Mouse (Mus musculus) natural killer cell, adult 2 months (primary cell): Measurements from ENCODE around the gene Olfr1537.

Experiments
- DNase-seq, 2 experiments: peaks; one replicate each; pipeline ENCODE4 v3.0.0; 2022; ENCODE audit warnings: low spot score in 2 of 2

The Olfr1537 gene

GRCm38 (mm10) chr9:39249894-39250293 is at the start of gene Olfr1537:
Olfr1537 (minus strand) TSS chr9:39249994.
- DNase-seq = no peak

DNA sequence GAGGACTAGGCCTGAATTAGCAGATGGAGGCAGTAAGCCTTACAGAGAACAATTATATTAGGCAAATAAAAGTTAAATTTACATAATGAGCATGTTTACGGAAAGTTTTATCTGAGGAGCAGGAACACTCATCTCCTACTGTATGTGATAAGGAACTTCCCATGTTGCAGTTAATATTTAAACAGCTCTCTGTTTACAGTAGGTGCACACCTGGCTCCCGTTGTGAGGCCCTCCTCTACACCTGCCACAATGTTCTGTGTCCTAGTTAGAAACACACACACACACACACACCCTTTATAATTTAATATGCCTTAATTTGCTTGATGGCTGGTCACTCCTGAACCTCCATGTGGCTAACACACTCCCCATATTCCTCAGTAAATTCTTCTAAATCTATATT is 37.3 kb upstream of the Olfr1537 start:
- no peak for DNase-seq

- no peak for DNase-seq
Observed at GRCm38 (mm10) chr9:39276718-39277117, 26.9 kb upstream of the Olfr1537 start, which contains the start of gene Olfr945. Olfr945 (minus strand) TSS chr9:39276818.

DNA sequence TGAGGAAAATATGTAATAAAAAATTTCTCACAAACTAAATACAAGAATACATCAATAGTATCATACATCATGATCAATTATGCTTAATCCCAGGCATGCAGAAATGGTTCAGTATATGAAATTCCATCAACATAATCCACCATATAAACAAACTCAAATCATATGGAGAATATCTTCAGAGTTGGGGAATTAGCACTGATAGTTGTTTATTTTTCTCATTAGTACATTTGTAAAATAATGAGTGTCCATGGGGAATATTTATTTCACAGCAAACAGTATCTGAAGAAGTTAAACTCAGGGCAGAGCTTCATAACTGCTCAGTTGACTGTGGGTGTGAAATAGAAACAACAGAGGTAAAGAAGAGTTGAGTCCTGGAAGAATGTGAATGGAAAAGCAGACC is 48.2 kb downstream of the Olfr1537 start, which contains the start of gene Olfr944:
Gene Olfr944, plus strand, starts transcription at position 301 of the 400 bp plus-strand sequence.
- DNase-seq = no peak
